Mouse (Mus musculus): ENCODE results near the gene Prss53.
"Not testable (repeated sequence)": the region's sequence is repeated elsewhere in the genome, so short reads cannot be mapped to it uniquely, and the experiment has no call there.

The Prss53 gene

DNA sequence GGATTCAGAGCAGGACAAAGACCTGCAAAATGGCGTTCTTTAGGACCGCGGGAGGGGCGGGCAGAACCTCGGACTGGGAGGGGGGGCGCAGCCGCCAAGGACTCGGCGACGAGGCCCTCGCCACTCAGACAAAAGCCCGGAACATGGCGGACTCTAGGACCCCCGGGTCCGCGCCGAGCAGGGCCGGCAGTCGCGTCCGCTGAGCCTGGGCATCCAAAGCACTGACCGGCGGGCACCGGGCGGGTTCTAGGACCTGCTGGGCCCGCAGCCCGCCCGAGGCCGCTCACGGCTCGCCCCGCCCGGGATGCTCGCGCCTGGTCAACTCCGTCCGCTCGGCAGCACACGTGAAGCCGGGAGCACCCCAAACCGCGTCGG, 15.2 kb downstream of the Prss53 start:
- DNase-seq (ENCODE audit: low read depth, low spot score), result peak; percentile 79

DNA sequence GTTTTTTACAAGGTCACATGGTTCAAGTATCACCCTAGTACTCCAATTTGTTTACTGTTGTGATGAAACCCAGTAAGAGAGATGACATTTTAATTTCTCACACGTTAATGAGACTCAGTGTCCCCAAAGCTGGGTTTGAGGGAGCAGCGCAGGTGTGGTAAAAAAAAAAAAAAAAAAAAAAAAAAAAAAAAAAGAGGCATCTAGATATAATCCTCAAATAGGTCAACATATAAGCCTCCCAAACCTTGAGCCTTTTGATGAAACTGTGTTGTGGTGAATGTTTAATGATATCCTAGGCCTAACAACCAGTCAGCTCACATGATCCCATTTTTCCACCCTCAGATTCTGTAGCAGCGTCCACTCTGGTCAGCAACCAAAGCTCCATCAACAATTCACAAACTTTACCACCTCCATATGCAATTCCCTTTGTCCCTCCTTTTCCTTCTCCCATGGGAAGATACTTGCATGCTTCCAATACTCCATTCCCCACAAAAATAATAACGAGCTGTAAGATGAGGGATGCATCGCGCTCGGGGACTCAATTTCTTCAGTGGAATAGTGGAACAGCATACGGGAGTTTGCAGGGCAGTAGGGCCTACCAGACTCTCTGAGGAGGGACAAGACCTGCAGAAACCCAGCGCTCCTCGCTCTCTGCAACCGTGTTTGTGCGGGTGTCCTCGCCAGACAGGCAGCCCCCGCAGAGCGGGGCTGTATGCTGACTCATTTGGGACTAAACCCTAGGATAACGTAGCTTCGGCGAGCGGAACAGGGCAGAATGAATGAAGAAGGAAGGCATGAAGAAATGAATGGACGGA, 15.8 kb downstream of the Prss53 start:
- no peak for DNase-seq (ENCODE audit: low read depth, low spot score)

DNA sequence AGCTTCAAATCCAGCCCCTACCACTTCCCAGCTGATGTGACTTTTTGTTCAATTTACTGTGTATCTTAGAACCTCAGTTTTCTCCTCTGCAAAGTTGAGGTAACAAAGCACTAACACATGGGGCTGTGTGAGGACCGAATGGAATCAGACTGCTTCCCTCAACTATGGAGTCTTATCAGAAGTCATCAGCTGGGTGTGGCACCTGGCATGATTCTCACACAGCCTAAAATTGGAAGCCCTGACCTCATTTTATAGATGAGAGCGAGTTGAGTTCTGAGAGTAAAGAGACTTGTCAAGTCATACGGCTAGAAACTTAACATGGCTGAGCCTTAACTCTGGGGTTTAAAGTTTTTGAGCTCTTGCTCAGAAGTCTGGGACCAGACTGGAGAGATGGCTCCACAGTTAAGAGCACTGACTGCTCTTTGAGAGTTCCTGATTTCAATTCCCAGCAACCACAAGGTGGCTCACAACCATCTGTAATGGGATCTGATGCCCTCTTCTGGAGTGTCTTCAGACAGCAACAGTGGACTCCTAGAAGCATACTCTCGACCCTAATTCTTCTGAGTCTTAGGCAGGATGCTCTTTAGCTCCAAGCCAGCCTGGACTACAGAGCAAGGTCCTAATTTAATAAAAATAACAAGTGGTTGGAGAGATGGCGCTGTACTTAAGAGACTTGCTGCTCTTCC, 20.5 kb downstream of the Prss53 start:
- peak; percentile 30 for DNase-seq (ENCODE audit: low read depth, low spot score)

DNA sequence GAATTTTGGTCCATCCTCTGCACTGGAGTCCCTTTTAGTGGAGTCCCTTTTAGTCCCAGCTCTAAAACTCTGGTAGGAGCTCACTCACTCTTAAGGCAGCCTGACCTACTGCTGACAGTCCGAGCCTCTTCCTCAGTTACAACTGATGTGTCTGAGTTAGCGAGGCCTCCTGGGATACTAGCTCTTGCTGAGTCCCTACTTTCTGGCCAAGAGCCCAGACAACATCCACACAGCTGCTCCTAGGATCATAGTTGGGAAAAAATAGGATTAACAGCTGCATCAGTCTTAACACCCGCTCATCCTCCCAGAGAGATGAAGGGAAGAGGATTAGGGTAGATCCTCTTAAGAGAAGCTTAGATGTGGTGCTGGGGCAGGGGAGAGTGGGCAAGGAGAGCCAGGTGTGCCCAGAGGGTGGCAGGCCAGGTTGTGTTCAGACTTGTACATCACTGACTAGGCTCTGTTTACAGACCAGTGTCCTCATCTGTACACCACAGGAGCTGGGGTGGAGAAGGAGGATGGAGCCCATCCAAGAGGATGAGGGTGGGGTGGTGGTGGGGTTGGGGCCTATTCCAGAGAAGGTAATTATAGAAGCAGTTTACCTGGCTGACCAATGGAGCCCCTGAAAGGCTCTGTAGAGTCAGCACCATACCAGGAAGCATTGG, 21.5 kb downstream of the Prss53 start:
- peak; percentile 60 for DNase-seq (ENCODE audit: low read depth, low spot score)

DNA sequence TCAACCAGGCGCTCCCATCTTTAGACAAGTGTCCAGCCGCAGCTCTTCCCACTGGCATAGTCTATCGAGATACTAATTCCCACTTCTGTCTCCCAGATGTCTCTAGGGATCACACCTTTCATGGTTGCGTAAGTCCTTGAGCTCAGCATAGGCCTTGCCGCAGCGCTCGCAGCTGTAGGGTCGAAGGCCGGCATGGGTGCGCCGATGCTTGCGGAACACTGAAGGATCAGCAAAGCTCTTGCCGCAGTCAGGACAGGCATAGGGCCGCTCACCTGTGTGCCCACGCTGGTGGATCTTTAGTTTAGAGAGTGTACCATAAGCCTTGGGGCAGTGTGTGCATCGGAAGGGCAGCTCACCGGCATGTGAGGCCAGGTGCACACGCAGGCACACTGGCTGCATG, 23.1 kb downstream of the Prss53 start:
- no peak for DNase-seq (ENCODE audit: low read depth, low spot score)

DNA sequence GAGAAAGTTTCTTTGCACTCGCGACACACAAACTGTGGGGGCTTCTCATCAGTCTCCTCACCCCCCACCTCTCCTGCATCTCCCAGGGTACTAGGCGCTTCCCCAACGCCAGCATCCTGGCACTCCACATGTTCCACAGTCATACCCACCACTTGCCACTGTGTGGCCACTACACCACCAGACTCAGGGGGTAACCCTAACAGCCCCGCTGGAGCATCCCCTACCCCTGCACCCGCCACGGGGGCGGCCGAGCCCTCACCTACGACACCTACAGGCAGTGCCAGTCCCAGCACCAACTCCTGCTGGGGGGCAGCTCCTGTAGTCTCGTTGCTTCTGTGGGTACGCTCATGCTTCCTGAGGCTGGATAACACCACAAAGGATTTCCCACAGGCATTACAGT, 24.3 kb downstream of the Prss53 start:
- no peak for DNase-seq (ENCODE audit: low read depth, low spot score)

DNA sequence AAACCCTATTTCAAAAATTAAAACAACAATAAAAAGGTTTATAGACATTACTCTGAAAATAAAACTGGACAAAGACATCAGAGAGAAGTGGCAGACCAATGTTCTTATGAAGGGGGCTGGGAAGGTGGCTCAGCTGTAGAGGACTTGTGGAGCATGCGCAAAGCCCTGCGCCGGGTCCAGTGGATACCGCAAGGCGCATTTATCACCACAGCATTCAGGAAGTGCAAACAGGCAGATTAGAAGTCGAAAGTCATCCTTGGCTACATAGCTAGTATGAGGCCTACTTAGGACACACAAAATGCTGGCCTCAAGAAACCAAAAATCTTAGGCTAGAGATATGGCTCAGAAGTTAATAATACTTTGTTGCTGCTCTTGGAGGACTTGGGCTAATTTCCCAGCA, 32.5 kb downstream of the Prss53 start:
- no peak for DNase-seq (ENCODE audit: low read depth, low spot score)

DNA sequence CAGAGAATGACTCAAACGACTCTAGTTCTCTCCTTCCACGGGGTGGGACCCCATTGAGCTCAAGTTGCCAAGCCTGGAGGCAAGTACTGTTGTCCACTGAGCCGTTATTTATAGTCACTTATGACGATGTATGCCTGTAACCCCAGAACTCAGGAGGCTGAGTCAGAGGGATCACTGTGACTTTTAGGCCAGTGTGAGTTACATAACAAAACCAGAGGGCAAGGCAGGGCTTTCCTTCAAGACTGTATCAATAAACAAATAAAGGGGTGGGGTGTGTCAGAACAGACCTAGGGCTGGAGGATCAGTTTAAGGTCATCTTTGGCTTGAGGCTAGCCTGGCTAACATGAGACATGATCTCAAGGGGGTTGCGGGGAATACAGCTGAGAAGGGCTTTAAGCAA, 39.9 kb downstream of the Prss53 start:
- DNase-seq (ENCODE audit: low read depth, low spot score), result peak; percentile 88

DNA sequence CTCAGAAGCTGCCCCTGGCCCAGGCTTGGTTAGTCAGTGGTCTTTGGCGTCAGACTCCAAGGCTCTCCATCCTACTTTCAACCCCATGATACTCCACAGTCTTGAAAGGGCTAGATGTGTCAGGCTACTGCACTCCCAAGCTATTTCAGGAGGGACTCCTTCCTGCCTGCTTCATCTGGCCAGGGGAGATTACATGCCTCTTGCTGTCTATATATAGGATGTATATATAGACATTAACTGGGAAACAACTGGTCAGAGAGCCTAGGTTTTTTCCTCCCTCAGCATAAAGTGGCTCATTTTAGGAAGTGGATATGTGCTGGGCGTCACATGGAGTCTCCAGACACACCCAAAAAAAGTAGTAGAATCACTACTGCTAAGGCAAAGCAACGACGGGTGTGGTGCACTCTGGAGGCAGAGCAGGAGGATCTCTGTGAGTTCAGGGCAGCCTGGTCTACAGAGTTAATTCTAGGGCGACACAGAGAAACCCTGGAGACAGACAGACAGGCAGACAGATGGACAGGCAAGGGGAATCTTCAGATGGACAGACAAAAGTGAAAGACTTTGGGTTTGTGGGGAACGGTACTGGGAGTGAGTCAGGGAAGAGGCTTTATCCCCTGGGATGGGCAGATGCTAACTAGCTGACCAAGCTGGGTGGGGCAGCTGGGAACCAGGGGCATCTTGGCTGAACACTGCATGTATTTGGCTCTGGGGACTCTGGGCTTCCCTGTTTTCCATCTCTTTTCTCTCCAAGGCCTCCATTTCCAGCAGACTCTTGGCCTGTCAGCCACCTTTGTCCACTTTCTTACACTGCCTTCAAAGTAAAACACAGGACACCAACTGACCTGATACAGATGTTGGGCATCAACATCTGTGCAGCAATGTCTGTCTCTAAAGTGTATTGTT, 40.5 kb downstream of the Prss53 start:
- peak; percentile 78 for DNase-seq (ENCODE audit: low read depth, low spot score)

DNA sequence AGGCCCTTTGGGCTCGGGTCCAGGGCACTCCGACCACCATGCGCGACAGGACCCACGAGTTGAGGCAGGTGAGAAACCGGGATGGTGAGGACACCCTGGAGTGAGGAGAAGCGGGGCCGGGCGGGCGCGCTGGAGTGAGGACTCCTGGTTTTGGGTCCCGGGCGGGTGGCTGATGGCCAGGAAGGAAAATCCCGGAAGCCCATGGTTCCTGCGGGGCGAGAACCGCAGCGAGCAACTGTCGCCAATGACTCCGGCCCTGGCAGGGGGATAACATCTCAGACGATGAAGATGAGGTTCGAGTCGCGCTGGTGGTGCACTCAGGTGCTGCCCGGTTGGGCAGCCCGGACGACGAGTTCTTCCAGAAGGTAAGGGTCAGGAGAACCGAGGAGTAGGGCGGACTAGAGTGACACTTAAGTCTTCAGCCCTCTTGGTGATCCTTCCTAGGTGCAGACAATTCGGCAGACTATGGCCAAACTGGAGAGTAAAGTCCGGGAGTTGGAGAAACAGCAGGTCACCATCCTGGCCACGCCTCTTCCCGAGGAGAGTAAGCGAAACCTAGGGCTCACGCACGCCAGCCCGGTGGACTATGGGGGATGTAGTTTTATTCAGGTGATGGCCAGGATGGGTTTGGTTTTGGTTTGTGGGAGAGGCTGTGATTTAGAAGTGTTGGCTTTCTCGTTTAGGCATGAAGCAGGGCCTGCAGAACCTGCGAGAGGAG, 48.6 kb downstream of the Prss53 start:
- DNase-seq (ENCODE audit: low read depth, low spot score), result peak; percentile 89

DNA sequence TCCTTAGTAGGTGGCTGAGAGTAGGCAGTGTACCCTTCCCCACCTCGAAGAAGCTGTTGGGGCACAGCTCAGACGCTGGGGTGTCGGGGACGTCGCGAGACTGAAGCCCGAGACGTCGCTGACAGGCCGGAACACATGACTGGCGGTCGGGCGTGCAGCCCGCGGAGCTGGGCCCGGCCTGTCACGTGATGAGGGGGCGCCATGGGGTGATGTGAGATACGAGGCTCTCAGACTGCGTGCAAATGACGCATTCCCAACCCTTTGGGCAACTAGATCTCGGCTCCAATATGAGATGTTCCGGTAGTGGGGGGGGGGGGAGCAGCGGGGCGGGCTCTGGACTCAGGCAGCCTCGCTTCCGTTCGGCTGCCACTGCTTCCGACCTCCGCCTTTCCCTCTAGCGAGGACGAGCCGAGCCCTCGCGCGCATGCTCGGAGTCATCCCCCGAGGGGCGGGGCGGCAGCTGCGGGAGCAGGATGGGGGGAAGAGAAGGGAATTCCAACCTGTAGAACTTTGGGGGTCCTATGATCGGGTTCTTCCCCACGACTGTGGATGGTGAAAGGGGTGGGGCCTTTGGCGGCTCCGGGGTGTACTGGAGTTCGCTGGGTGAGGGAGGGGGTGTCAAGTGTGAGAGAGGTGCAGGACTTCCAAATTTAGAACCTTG, 49.3 kb downstream of the Prss53 start:
- peak; percentile 90 for DNase-seq (ENCODE audit: low read depth, low spot score)

DNA sequence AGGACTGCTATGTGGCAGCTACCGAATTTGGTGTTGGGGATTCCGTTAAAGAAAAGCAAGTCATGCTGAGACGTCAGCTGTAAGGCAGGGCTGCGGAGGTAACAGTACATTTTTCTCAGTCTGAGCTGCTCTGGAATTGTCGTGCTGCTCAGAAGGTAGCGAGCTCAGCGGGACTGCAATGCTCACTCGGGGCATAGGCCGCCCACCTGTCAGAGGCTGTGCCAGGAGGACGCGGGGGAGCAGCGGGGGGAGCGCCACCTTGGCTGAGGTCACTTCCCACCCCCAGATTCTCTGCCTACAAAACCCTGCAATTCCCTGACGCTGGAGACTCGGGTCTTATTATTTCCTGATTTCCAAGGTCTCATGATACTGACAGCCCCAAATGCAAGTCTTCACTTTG, 49.9 kb downstream of the Prss53 start:
- no peak for DNase-seq (ENCODE audit: low read depth, low spot score)

DNA sequence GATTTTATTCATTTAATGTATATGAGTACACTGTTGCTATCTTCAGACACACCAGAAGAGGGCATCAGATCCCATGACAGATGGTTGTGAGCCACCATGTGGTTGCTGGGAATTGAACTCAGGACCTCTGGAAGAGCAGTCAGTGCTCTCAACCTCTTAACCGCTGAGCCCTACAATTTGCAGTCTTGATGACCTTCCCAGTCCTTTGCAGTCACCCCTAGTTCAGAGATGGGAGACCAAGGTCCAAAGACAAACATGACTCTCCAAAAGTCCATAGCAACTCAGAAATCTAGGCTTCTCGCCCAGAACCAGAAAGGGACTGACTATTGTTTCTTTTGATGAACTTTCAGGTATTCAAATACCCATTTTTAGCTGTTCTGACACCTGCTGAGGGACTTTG, 50.7 kb downstream of the Prss53 start:
- not testable (repeated sequence) for DNase-seq (ENCODE audit: low read depth, low spot score)

DNA sequence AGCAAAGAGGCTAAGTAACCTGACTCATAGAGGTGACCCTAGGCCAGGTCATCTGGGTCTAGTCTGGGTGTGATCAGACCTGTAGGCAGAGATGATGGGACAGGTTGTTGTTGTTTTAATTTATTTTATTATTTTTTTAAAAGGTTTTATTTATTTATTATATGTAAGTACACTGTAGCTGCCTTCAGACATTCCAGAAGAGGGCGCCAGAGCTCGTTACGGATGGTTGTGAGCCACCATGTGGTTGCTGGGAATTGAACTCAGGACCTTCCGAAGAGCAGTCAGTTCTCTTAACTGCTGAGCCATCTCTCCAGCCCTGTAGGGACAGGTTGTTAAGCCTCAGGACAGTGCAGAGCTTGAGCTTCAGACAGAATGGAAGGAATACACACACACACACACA, 52.9 kb downstream of the Prss53 start:
- not testable (repeated sequence) for DNase-seq (ENCODE audit: low read depth, low spot score)

DNA sequence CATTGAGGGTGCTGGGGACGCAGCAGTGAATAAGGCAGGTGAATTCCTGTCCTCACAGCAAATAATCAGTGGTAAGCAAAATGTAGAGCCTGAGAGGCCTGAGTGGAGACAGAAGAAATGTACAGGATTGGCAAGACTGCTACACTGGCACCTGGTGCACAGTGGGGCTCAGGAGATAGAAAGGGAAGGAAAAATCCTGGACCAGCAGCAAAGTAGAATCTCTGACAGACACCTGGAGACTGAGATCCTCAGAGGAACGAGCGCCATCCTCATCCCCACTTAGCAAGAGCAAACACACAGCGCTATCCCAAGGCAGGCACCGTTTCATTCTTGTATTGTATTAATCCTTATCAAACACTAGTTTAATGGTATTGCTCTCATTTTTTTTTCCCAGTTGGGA, 53.3 kb downstream of the Prss53 start:
- no peak for DNase-seq (ENCODE audit: low read depth, low spot score)

Measured in 3T3-L1 (cell line).